Mouse (Mus musculus) cerebellum, postnatal 25 days (tissue): ENCODE measurements at regions not wholly inside any gene's neighbourhood (a gene's known extent, or its start where the extent isn't known, plus 50 kb on each side); places are given as distances from the start of the nearest gene placed in this dataset.
A peak's percentile ranks its signal among the peaks of the same experiment; 100 is the strongest.

Experiments
- DNase-seq, 2 experiments: peaks; one replicate each; pipeline ENCODE4 v3.0.0; 2021; ENCODE audit warnings: mixed read lengths in 2 of 2

DNA sequence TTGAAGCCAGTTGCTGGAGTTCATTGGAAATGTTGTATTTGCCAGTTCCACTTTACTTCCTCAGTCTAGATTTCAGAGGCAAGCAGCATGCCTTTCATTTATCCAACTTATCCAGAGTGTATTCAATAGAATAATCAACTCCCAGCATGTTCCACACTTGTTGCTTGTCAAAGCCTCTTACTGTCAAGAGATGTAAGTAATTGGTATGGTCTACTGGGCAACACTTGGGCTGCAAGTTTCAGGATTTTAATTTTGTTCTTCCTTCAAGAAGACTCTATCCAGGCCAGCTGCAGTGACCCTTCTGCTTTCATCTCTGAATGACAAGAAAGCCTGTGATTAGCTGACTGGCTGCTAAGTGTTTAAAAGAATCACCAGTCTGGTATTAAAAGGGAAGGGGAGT lies 3131.6 kb upstream of the Lrrc6 start:
- DNase-seq, result no peak

GRCm38 (mm10) chr15:69617998-69618397 lies 3117.3 kb upstream of the Lrrc6 start:
- DNase-seq, result no peak

DNA sequence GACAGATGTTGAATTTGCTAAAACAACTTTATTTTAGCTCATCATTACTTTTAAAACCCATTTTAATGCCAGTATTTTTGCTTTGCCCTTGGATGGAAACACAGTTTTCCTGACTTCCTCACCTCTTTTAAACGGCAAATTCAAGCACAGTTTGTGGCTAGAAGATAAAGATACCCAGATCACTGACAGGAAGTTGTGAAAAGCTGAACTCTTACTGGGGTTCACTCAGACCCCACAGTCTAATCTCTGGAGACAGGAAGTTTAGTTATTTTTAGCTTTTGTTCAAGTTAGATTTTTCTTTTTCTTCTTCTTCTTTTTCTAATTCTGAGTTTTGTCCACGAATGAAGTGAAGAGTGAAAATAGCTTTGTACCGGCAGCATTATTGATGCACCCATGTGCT lies 3113.3 kb upstream of the Lrrc6 start:
- no peak for DNase-seq

DNA sequence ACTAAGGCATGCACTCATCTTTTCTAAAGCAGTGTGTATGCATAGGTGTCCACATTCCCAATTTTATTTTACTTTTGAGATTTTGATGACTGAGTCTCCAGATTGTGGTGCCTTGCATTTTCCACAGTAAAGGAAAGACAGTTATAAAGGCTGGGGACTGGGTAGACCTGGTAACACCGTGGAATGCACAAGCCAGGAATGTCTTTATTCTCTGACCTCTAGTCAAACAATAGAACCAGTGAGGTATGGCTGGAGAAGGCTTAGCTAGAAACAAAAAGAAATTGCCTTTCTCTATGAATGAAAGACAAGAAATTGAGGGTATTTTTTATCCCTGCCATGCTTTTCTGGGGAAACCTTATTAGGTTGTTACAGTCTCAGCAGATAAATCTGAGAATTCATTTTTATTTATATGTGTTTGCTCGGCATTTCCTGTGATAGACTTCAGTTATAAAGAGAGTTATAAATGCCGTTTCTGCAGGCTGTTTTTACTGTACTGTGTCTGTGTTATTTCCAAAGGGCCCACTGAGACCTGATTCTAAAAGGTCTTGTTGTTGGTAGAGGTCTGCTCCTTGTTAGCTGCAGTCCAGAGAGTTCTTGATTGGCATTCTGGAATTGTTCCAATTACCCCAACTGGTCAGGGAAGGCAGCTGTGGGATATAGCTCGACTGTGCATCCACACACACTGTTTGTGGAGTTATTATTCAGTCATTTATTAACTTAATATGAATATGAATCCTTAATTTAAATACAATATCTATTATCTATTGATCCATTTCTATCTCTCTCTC lies 3090.7 kb upstream of the Lrrc6 start:
- no peak for DNase-seq

GRCm38 (mm10) chr15:69588084-69588483 lies 3087.4 kb upstream of the Lrrc6 start:
- DNase-seq, result no peak

DNA sequence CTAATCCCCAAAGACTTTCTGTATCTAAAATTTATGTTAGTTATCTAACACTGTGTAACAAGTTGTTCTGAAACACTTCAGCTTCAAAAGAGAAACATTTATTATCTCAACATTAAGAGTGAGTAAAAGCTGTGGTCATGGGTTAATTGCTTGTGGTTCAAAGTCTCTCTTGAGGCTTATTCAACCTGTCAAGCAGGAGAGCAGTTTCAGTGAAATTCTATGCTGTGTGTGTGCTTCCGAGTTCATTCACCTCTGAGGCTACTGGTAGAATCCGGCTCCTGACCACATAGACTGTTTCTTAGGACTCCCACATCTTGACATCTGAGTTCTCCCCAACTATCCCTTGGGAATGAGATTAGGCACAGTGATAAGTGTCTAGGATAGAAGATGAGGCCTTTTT lies 3076.0 kb upstream of the Lrrc6 start:
- DNase-seq, result no peak

DNA sequence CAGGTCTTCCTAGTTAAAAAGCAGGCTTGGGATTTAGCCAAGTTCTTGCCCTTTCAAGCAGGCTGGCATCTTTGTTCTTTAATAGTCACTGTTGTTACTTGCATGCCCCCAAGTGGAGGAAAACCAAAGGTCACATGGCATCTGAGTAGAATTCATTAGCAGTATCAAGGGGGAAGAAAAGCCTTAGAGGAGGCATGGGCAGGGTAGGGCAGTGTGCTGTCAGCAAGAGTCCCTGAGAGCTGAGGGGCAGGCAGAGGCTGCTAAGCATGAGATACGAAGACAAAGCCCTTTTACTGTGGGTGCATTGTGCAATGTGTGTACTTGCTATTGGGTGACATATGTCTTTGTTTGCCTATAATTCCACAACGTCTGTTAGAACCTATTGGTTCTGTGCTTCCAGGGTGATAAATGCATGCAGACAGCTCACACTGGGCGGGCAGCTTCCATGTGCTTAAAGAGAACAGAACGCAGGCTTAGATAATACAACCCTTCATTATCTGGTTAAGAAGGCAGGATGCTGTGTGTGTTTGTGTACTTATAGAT lies 3075.0 kb upstream of the Lrrc6 start:
- DNase-seq, result peak; percentile 13 to 25

- DNase-seq, result no peak
Observed at GRCm38 (mm10) chr15:69554171-69554570, 3053.5 kb upstream of the Lrrc6 start.

- DNase-seq, result no peak
Observed at GRCm38 (mm10) chr15:69552062-69552628, 3051.4 kb upstream of the Lrrc6 start.

DNA sequence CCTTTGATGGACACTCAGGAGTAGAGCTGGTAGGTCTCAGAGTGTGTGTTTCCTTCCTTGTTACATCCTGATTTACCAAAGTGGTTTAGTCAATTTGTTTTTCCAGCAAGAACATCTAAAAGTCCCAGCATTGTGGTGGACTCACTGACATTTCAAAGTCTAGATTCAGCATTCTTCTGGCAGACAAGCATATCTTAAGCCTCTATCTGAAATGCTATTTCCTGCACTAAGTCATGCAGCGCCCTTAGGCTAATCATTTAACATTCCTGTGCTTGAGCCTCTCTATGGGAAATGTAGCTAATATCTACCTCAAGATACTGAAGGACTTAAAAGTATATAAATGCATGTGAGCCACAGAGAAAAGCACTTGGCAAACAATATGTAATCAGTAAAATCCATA lies 3050.3 kb upstream of the Lrrc6 start:
- DNase-seq, result no peak

- DNase-seq, result no peak
Observed at GRCm38 (mm10) chr15:69526441-69527094, 3025.9 kb upstream of the Lrrc6 start.

GRCm38 (mm10) chr15:69484421-69485074 lies 2983.8 kb upstream of the Lrrc6 start:
- DNase-seq, result no peak

GRCm38 (mm10) chr15:69483096-69483495 lies 2982.4 kb upstream of the Lrrc6 start:
- DNase-seq, result no peak

DNA sequence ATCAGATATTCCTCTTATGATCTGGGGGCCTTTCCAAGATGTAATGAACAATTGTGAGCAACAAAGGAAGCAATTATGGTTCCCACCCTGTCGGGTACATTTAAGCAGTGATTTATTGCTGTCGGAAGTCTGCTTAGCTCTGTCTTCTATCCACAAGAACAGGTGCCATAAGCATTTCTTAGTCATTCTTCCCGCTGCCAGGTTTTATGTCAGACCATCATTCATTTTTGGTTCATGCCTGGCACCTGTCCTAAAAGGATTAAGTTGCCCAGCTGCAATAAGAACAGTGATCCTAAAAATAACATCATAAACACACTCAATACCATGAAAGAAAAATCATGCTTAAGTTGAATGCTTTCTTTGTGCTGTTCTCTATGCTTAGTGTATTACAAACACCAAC lies 2980.4 kb upstream of the Lrrc6 start:
- no peak for DNase-seq

DNA sequence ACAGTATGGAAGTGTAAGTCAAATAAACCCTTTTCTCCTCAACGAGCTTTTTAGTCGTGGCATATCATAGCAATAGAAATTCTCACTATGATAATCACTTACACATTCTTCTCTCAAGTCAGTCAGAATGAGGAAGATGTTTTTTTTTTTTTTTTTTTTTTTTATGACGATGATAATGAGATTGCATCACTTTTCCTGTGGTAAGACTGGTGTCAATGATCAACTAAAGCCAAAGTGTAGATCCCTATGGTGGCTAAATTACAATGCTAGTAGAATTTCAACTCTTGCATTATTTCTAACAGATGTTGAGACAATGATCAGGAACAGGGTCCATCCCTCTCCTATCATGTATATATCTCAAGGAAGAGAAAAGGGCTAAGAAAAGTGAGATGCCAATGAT lies 2976.3 kb upstream of the Lrrc6 start:
- no peak for DNase-seq

- DNase-seq, result no peak
Observed at GRCm38 (mm10) chr15:69469566-69469965, 2968.9 kb upstream of the Lrrc6 start.

DNA sequence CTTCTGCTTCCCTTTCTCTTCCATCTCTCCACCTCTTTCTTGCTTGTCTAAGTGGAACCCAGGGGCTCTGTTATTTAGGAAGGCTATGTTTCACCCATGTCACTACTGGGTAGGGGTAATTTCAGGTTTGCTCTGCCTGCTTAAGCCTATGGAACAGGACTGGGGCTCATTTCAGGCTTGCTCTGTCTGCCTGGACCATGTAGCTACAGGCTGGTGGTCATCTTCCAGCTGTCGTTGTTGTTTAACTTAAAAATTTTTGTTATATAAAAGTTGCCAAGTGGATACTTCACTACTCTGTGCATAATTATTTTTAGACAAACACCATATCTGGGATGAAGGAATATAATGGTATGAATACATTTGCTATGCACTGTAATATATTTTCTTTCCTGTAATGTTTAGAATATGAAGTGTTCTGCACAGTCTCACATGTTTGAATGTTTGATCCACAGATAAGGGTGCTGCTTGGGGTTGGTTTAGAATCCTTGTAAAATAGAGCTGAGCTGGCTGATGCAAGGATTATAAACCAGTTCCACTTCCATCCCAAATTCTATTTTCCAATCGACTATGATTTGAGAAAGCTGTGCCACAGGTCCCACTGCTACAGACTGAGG lies 2960.0 kb upstream of the Lrrc6 start:
- no peak for DNase-seq

DNA sequence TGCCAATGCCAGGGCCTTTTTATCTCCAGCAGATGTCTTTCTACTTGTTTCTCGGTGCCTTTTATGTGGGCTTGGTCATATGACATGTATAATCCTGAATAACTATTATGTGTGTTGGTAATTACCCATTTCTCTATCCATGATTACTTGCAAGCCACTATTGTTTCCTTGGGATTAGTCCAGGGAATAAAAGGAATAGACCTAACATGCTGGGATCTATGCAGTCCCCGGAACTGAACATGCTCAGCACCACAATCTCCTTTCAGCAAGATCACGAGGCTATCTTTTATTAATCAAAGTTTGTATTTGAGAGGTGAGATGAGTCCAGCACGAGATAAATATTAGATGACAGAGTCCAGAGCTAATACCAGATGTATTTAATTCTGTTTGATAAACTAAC lies 2956.8 kb upstream of the Lrrc6 start:
- no peak for DNase-seq

DNA sequence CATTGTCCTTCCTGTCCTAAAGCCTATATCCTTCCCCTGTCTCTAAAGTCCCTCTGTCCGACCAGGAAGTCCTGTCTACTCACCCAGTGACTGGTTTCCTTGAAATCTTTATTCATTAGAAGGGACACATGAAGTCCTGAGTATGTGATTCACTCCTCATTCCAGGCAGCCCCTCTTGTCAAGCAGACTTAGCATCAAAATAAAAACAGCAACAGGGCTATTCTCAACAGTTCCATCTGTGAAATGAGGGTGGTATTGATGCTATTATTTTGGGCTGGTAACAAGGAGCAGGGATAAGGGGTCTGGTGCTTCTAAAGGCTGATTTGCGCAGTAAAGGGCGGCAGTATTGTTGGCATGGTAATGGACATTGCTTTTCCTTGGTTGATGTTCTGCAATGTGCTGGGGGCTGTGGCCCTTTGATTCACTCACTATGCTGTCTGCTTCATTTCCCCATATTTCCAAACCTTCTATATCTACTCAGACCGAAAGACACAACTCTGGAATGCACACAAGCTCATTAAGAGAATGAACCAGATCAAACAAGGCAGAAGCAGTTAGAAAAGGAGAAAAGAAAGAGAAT lies 2955.6 kb upstream of the Lrrc6 start:
- no peak for DNase-seq

- DNase-seq, result no peak
Observed at GRCm38 (mm10) chr15:69441008-69441407, 2940.3 kb upstream of the Lrrc6 start.

DNA sequence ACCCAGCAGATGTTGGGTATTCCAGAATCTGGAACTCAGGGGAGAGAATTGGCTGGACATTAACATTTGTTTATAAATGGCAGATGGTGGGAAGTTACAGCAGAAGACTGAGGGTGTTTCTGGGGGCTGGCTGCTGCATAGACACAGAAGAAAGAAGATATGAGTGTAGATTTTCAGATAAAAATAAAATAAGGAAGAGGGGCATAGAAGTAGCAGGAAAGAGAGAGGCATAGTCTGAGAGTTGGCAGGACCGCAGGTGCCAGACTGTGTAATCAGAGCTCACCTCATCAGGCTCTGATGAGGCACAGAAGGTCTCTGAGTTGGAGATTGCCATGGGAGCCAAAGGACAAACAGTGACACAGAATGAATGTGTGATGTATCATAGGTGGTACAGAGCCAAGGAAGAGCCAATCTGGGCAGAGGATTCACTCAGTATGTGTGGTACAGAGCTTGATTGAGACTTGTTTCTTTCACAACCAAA lies 2912.9 kb upstream of the Lrrc6 start:
- DNase-seq, result peak; percentile 24 to 53

GRCm38 (mm10) chr15:69389575-69389974 lies 2888.9 kb upstream of the Lrrc6 start:
- no peak for DNase-seq
